Mouse (Mus musculus): ENCODE data around the gene Psg21. TPM values are rescaled to one million over a fixed set of nuclear protein-coding genes. Genes with fewer than 3 reads are reported as not detected.
"Not testable (repeated sequence)": the region's sequence is repeated elsewhere in the genome, so short reads cannot be mapped to it uniquely, and the experiment has no call there.

Gene Psg21
- not detected in 2 replicates for polyA plus RNA-seq (2015; fragmentation: Nextera tagmentation; extraction: Ambion mirVana)

GRCm38 (mm10) chr7:18656625-18657024, at the start of gene Psg21:
Gene Psg21 (minus strand): TSS chr7:18656725.
- not testable (repeated sequence) for H3K4me2 ChIP-seq (ENCODE audit: low read depth, low read length); H3K4me1 ChIP-seq (replicated peaks; ENCODE audit: control insufficient read depth, insufficient read depth, low read length); H3K9ac ChIP-seq (ENCODE audit: low read length); H3K27ac ChIP-seq (ENCODE audit: low read length); H3K27me3 ChIP-seq (ENCODE audit: control insufficient read depth, insufficient read depth, low read depth, low read length); H3K9me3 ChIP-seq (ENCODE audit: control insufficient read depth, low read length); H3K4me3 ChIP-seq (ENCODE audit: low read length); ATAC-seq (ENCODE audit: low read depth); H3K36me3 ChIP-seq (ENCODE audit: control insufficient read depth, insufficient read depth, low read length)
- 25% methylated on average over 1 of the region's 2 CpGs for WGBS

- 58% methylated on average over 2 of the region's 2 CpGs for WGBS
- H3K4me2 ChIP-seq (ENCODE audit: low read depth, low read length) = no peak within 1 kb of the TSS
- no peaks in the 10 kb centered on the region for H3K27me3 ChIP-seq (ENCODE audit: control insufficient read depth, insufficient read depth, low read depth, low read length)
- no peak within 1 kb of the TSS for H3K27ac ChIP-seq (ENCODE audit: low read length)
- no peaks in the 10 kb centered on the region for H3K9me3 ChIP-seq (ENCODE audit: control insufficient read depth, low read length)
- H3K4me3 ChIP-seq (ENCODE audit: low read length) = no peak within 1 kb of the TSS
- no peaks in the 10 kb centered on the region for H3K36me3 ChIP-seq (ENCODE audit: control insufficient read depth, insufficient read depth, low read length)
- no peak for ATAC-seq (ENCODE audit: low read depth)
- H3K4me1 ChIP-seq (replicated peaks; ENCODE audit: control insufficient read depth, insufficient read depth, low read length) = no peaks in the 10 kb centered on the region
- H3K9ac ChIP-seq (ENCODE audit: low read length) = no peak within 1 kb of the TSS
Measured at GRCm38 (mm10) chr7:18686085-18686484, 29.6 kb upstream of the Psg21 start, which contains the start of gene Psg20. Gene Psg20 (minus strand): TSS chr7:18686185.

- H3K36me3 ChIP-seq (ENCODE audit: control insufficient read depth, insufficient read depth, low read length) = no peaks in the 10 kb centered on the region
- H3K4me1 ChIP-seq (replicated peaks; ENCODE audit: control insufficient read depth, insufficient read depth, low read length) = no peaks in the 10 kb centered on the region
- no peaks in the 10 kb centered on the region for H3K27me3 ChIP-seq (ENCODE audit: control insufficient read depth, insufficient read depth, low read depth, low read length)
- H3K9ac ChIP-seq (ENCODE audit: low read length) = no peak overlapping the region
- no peak overlapping the region for H3K4me3 ChIP-seq (ENCODE audit: low read length)
- no peak overlapping the region for H3K27ac ChIP-seq (ENCODE audit: low read length)
- no peak for ATAC-seq (ENCODE audit: low read depth)
- H3K9me3 ChIP-seq (ENCODE audit: control insufficient read depth, low read length) = no peaks in the 10 kb centered on the region
- no peak overlapping the region for H3K4me2 ChIP-seq (ENCODE audit: low read depth, low read length)
Measured at GRCm38 (mm10) chr7:18685586-18685985, 29.1 kb upstream of the Psg21 start.

- Histone ChIP-seq H3K27ac (ENCODE audit: low read length) (no peak overlapping the region), H3K9me3 (ENCODE audit: control insufficient read depth, low read length) (no peaks in the 10 kb centered on the region), H3K4me3 (ENCODE audit: low read length) (no peak overlapping the region), H3K36me3 (ENCODE audit: control insufficient read depth, insufficient read depth, low read length) (no peaks in the 10 kb centered on the region), H3K9ac (ENCODE audit: low read length) (no peak overlapping the region), H3K4me1 (replicated peaks; ENCODE audit: control insufficient read depth, insufficient read depth, low read length) (no peaks in the 10 kb centered on the region), H3K27me3 (ENCODE audit: control insufficient read depth, insufficient read depth, low read depth, low read length) (no peaks in the 10 kb centered on the region), H3K4me2 (ENCODE audit: low read depth, low read length) (no peak overlapping the region)
- 40% methylated on average over 2 of the region's 2 CpGs for WGBS
- no peak for ATAC-seq (ENCODE audit: low read depth)
Measured at GRCm38 (mm10) chr7:18679772-18680171, 23.2 kb upstream of the Psg21 start.

GRCm38 (mm10) chr7:18626921-18627320, 29.6 kb downstream of the Psg21 start:
- WGBS = 70% methylated on average over 8 of the region's 8 CpGs
- not testable (repeated sequence) for H3K27ac ChIP-seq (ENCODE audit: low read length); H3K9ac ChIP-seq (ENCODE audit: low read length); H3K4me3 ChIP-seq (ENCODE audit: low read length); ATAC-seq (ENCODE audit: low read depth); H3K27me3 ChIP-seq (ENCODE audit: control insufficient read depth, insufficient read depth, low read depth, low read length); H3K4me2 ChIP-seq (ENCODE audit: low read depth, low read length); H3K4me1 ChIP-seq (replicated peaks; ENCODE audit: control insufficient read depth, insufficient read depth, low read length); H3K9me3 ChIP-seq (ENCODE audit: control insufficient read depth, low read length); H3K36me3 ChIP-seq (ENCODE audit: control insufficient read depth, insufficient read depth, low read length)

GRCm38 (mm10) chr7:18616401-18616800, 40.1 kb downstream of the Psg21 start, which contains the start of gene Psg23:
Gene Psg23 (minus strand): TSS chr7:18616501.
- not testable (repeated sequence) for H3K27me3 ChIP-seq (ENCODE audit: control insufficient read depth, insufficient read depth, low read depth, low read length); H3K27ac ChIP-seq (ENCODE audit: low read length); H3K36me3 ChIP-seq (ENCODE audit: control insufficient read depth, insufficient read depth, low read length); H3K4me3 ChIP-seq (ENCODE audit: low read length); H3K4me2 ChIP-seq (ENCODE audit: low read depth, low read length); H3K9ac ChIP-seq (ENCODE audit: low read length); ATAC-seq (ENCODE audit: low read depth); H3K9me3 ChIP-seq (ENCODE audit: control insufficient read depth, low read length); H3K4me1 ChIP-seq (replicated peaks; ENCODE audit: control insufficient read depth, insufficient read depth, low read length)
- WGBS = no CpG with 5 or more reads among the region's 2 CpGs

Other genes starting within 250 kb of the Psg21 start
- gene Psg28, start 224.7 kb downstream of the Psg21 start, polyA plus RNA-seq (2015; fragmentation: Nextera tagmentation; extraction: Ambion mirVana) = not detected in 2 replicates
- not detected in 2 replicates for gene Psg26, start 172.5 kb downstream of the Psg21 start, polyA plus RNA-seq (2015; fragmentation: Nextera tagmentation; extraction: Ambion mirVana)
- gene Psg25, start 124.5 kb downstream of the Psg21 start, polyA plus RNA-seq (2015; fragmentation: Nextera tagmentation; extraction: Ambion mirVana) = not detected in 2 replicates
- not detected in 2 replicates for gene Psg27, start 89.4 kb downstream of the Psg21 start, polyA plus RNA-seq (2015; fragmentation: Nextera tagmentation; extraction: Ambion mirVana)
- gene Psg23, start 40.2 kb downstream of the Psg21 start, polyA plus RNA-seq (2015; fragmentation: Nextera tagmentation; extraction: Ambion mirVana) = not detected in 2 replicates
- gene Psg20, start 29.5 kb upstream of the Psg21 start, polyA plus RNA-seq (2015; fragmentation: Nextera tagmentation; extraction: Ambion mirVana) = not detected in 2 replicates
- not detected in 2 replicates for gene Psg22, start 61.4 kb upstream of the Psg21 start, polyA plus RNA-seq (2015; fragmentation: Nextera tagmentation; extraction: Ambion mirVana)
- not detected in 2 replicates for gene Psg19, start 141.8 kb upstream of the Psg21 start, polyA plus RNA-seq (2015; fragmentation: Nextera tagmentation; extraction: Ambion mirVana)
- 0.06 TPM in 1 of 2 replicates, not detected in the other for gene Psg17, start 164.9 kb upstream of the Psg21 start, polyA plus RNA-seq (2015; fragmentation: Nextera tagmentation; extraction: Ambion mirVana)
- gene Mill2, start 183.2 kb upstream of the Psg21 start, polyA plus RNA-seq (2015; fragmentation: Nextera tagmentation; extraction: Ambion mirVana) = 2.3 and 3.0 TPM in 2 replicates
- gene Pglyrp1, start 214.6 kb upstream of the Psg21 start, polyA plus RNA-seq (2015; fragmentation: Nextera tagmentation; extraction: Ambion mirVana) = 12.5 and 18.1 TPM in 2 replicates